Mouse (Mus musculus): Measurements from ENCODE around the gene Tmem177. TPM values are rescaled to one million over a fixed set of nuclear protein-coding genes. Genes with fewer than 3 reads are reported as not detected.

Tmem177 gene
- polyA plus RNA-seq, 1 experiment from 2014 or later, result 4.2 TPM

DNA sequence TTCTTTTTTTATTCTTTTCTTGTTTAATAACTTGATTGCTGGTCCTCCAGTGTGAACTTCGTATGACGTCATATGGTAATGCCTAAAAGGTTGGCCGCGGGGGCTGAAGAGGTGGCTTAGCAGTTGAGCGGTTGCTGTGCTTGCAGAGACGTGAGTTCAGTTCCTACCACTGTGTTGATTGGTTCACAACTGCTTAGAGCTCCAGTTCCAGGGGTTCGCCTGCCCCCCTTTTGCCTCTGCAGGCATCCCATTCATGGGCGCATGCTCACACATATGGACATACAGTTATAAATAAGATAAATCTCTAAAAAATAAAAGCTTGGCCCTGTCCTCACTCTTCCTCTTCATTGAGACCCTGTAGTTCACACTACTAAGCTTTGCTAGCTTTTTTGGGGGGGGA lies 37.1 kb upstream of the Tmem177 start:
- WGBS, result 87% methylated on average over 8 of the region's 8 CpGs
- H3K9ac ChIP-seq (ENCODE audit: low read length), result no peak overlapping the region
- H3K27me3 ChIP-seq (ENCODE audit: control insufficient read depth, insufficient read depth, low read length), result no peaks in the 10 kb centered on the region
- H3K36me3 ChIP-seq (ENCODE audit: control insufficient read depth, insufficient read depth, low read length), result no peaks in the 10 kb centered on the region
- ATAC-seq (ENCODE audit: low FRiP score, low TSS enrichment), result no peak
- no peak overlapping the region for H3K4me2 ChIP-seq (replicated peaks; ENCODE audit: low read depth)
- TF ChIP-seq EP300 (optimal IDR thresholded peaks at IDR 0.05), result no peak
- no peak for TF ChIP-seq CTCF (IDR thresholded peaks at IDR 0.05; ENCODE audit: low read depth)
- H3K4me1 ChIP-seq (replicated peaks; ENCODE audit: control insufficient read depth, insufficient read depth), result no peaks in the 10 kb centered on the region
- DNase-seq (ENCODE audit: low spot score), result no peak
- H3K27ac ChIP-seq (replicated peaks), result no peak overlapping the region
- H3K4me3 ChIP-seq (ENCODE audit: low read depth, low read length), result no peak overlapping the region
- no peaks in the 10 kb centered on the region for H3K9me3 ChIP-seq (ENCODE audit: control insufficient read depth, low read length)

DNA sequence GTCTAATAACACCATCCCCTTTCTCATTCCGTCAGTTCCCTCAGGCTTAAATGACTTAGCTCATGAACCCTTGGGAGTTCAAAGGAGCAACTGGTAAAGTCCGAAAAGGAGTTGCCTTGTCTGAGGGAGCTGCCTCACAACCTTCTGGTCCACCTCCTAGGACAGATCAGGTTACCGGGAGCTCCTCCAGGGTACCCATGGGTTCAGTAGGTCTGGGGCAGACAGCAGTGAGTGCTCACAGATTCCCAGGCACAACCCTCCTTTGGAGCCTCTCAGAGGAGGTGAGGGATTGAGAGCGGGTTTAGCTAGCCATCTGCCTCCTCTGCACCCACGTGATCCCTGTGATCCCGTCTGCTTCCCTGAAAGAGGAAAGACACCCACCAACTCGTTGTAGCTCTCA lies 23.9 kb upstream of the Tmem177 start:
- TF ChIP-seq EP300 (optimal IDR thresholded peaks at IDR 0.05) (no peak), CTCF (IDR thresholded peaks at IDR 0.05; ENCODE audit: low read depth) (no peak)
- no peaks in the 10 kb centered on the region for H3K36me3 ChIP-seq (ENCODE audit: control insufficient read depth, insufficient read depth, low read length)
- no peak overlapping the region for H3K9ac ChIP-seq (ENCODE audit: low read length)
- DNase-seq (ENCODE audit: low spot score), result no peak
- no peak for ATAC-seq (ENCODE audit: low FRiP score, low TSS enrichment)
- 33% methylated on average over 7 of the region's 7 CpGs for WGBS
- H3K4me3 ChIP-seq (ENCODE audit: low read depth, low read length), result no peak overlapping the region
- no peaks in the 10 kb centered on the region for H3K9me3 ChIP-seq (ENCODE audit: control insufficient read depth, low read length)
- no peaks in the 10 kb centered on the region for H3K27me3 ChIP-seq (ENCODE audit: control insufficient read depth, insufficient read depth, low read length)
- no peaks in the 10 kb centered on the region for H3K4me1 ChIP-seq (replicated peaks; ENCODE audit: control insufficient read depth, insufficient read depth)
- H3K27ac ChIP-seq (replicated peaks), result no peak overlapping the region
- H3K4me2 ChIP-seq (replicated peaks; ENCODE audit: low read depth), result no peak overlapping the region

DNA sequence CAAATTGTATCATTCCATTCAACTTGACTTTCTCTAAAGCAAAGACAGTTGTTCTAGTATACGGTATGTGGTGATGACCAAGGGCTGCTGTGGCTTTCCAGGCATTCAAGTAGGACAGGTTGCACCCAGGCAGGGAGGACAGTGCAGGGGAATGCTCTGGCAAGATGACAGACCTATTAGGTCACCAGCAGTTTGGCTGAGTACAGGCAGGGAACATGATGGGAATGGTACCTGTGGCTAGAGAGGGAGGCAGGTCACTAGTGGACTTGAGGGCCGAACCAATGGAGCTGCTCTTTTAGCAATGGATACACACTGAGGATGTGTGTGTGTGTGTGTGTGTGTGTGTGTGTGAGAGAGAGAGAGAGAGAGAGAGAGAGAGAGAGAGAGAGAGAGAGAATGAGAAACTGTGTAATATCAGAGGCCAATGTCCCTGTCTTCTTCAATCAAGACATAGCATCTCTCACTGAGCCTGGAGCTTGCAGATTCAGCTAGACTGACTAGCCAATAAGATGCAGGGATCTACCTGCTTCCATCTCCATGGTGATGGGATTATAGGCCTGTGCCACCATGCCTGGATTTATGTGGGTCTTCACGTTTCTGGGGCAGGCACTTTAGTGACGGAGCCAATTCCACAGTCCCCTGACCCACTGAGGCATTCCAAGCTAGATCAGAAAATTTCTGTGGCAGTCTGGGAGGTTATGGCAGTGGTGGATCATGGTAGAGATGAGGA lies 18.6 kb upstream of the Tmem177 start:
- Histone ChIP-seq H3K27me3 (ENCODE audit: control insufficient read depth, insufficient read depth, low read length) (no peaks in the 10 kb centered on the region), H3K9me3 (ENCODE audit: control insufficient read depth, low read length) (no peaks in the 10 kb centered on the region), H3K4me3 (ENCODE audit: low read depth, low read length) (no peak overlapping the region), H3K9ac (ENCODE audit: low read length) (no peak overlapping the region), H3K4me2 (replicated peaks; ENCODE audit: low read depth) (no peak overlapping the region), H3K27ac (replicated peaks) (no peak overlapping the region), H3K4me1 (replicated peaks; ENCODE audit: control insufficient read depth, insufficient read depth) (no peaks in the 10 kb centered on the region), H3K36me3 (ENCODE audit: control insufficient read depth, insufficient read depth, low read length) (no peaks in the 10 kb centered on the region)
- WGBS, result 80% methylated on average over 4 of the region's 4 CpGs
- no peak for DNase-seq (ENCODE audit: low spot score)
- no peak for ATAC-seq (ENCODE audit: low FRiP score, low TSS enrichment)
- no peak for TF ChIP-seq EP300 (optimal IDR thresholded peaks at IDR 0.05)
- no peak for TF ChIP-seq CTCF (IDR thresholded peaks at IDR 0.05; ENCODE audit: low read depth)

DNA sequence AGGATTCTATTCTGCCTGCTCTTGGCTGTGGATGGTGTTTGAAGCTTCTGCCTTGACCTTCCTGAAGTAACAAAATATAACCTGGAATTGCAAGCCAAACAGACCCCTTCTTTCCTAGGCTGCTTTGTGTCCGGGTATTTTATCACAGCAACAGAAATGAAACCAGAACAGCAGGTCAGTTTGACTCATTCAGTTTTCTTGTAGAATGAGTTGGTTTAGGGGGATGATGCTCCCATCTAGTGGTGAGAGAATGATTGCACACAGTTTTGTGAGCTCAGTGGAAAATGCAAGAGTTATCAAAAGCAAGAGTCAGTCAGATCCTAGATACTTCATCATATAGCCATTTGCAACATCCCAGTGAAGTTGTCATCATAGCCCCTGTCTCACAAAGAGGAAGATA lies 16.7 kb upstream of the Tmem177 start:
- 29% methylated on average over 1 of the region's 1 CpGs for WGBS

DNA sequence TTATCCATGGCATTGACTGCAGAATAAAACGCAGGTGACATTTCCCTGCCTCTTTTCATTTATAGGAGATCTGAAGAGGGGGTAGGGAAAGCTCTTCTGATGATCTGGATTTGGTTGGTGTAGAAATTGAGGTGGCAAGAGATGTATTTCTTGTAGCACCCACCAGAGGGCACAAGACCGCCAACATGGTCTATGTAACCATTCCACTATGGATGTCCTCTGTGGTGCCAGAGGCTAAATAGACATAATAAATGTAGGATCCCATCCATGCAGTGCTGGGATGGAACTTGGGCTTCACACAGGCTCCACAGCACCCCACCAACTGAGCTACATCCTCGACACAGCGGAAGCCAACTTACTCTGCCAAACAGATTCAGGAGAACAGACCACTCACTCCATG lies 6.3 kb upstream of the Tmem177 start:
- DNase-seq (ENCODE audit: low spot score) (peak; percentile 40), ATAC-seq (ENCODE audit: low FRiP score, low TSS enrichment) (peak; percentile 64)
- Histone ChIP-seq H3K27ac (replicated peaks) (no peak overlapping the region), H3K9me3 (ENCODE audit: control insufficient read depth, low read length) (no peaks in the 10 kb centered on the region), H3K4me3 (ENCODE audit: low read depth, low read length) (no peak overlapping the region), H3K36me3 (ENCODE audit: control insufficient read depth, insufficient read depth, low read length) (no peaks in the 10 kb centered on the region), H3K9ac (ENCODE audit: low read length) (no peak overlapping the region), H3K4me2 (replicated peaks; ENCODE audit: low read depth) (no peak overlapping the region), H3K4me1 (replicated peaks; ENCODE audit: control insufficient read depth, insufficient read depth) (no peaks in the 10 kb centered on the region), H3K27me3 (ENCODE audit: control insufficient read depth, insufficient read depth, low read length) (no peaks in the 10 kb centered on the region)
- 64% methylated on average over 4 of the region's 4 CpGs for WGBS
- TF ChIP-seq EP300 (optimal IDR thresholded peaks at IDR 0.05) (no peak), CTCF (IDR thresholded peaks at IDR 0.05; ENCODE audit: low read depth) (peak; percentile 76)

More for the DNA sequence above, 16.7 kb upstream of the Tmem177 start:
- no peaks in the 10 kb centered on the region for H3K4me1 ChIP-seq (replicated peaks; ENCODE audit: control insufficient read depth, insufficient read depth)
- no peaks in the 10 kb centered on the region for H3K36me3 ChIP-seq (ENCODE audit: control insufficient read depth, insufficient read depth, low read length)
- peak; percentile 84 for TF ChIP-seq CTCF (IDR thresholded peaks at IDR 0.05; ENCODE audit: low read depth)
- no peak for TF ChIP-seq EP300 (optimal IDR thresholded peaks at IDR 0.05)
- H3K9me3 ChIP-seq (ENCODE audit: control insufficient read depth, low read length), result no peaks in the 10 kb centered on the region
- DNase-seq (ENCODE audit: low spot score) (no peak), ATAC-seq (ENCODE audit: low FRiP score, low TSS enrichment) (no peak)
- no peaks in the 10 kb centered on the region for H3K27me3 ChIP-seq (ENCODE audit: control insufficient read depth, insufficient read depth, low read length)
- no peak overlapping the region for H3K4me2 ChIP-seq (replicated peaks; ENCODE audit: low read depth)
- H3K27ac ChIP-seq (replicated peaks), result no peak overlapping the region
- no peak overlapping the region for H3K4me3 ChIP-seq (ENCODE audit: low read depth, low read length)
- no peak overlapping the region for H3K9ac ChIP-seq (ENCODE audit: low read length)

DNA sequence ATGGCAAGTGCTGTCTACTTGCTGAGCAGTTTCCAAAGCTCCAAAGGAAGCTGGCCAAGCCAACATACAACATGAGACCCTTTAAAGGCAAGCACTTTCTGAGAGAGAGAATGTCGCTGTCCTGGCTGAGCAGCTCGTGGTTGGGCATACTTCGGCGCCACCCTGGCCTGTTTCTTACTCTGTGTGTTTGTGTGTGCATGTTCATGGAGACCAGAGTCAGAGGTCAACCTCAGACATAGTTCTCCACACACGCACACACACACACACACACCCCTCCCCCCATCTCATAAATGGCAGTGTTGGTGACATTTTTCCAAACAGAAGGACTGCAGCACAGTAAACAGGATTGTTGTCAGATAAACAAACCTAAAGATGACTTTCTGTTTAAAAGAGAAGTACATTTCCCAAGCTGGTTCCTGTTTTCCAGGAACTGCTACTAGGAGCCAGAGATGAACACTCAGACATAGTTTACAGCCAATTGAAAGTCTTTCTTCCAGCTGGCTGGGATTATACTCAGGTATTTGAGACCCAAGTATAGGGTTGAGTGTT lies 3.9 kb upstream of the Tmem177 start:
- TF ChIP-seq EP300 (optimal IDR thresholded peaks at IDR 0.05) (no peak), CTCF (IDR thresholded peaks at IDR 0.05; ENCODE audit: low read depth) (no peak)
- WGBS, result 62% methylated on average over 5 of the region's 5 CpGs
- ATAC-seq (ENCODE audit: low FRiP score, low TSS enrichment), result no peak
- H3K36me3 ChIP-seq (ENCODE audit: control insufficient read depth, insufficient read depth, low read length), result no peaks in the 10 kb centered on the region
- H3K4me1 ChIP-seq (replicated peaks; ENCODE audit: control insufficient read depth, insufficient read depth), result no peaks in the 10 kb centered on the region
- no peak overlapping the region for H3K27ac ChIP-seq (replicated peaks)
- H3K4me2 ChIP-seq (replicated peaks; ENCODE audit: low read depth), result no peak overlapping the region
- no peak for DNase-seq (ENCODE audit: low spot score)
- H3K9me3 ChIP-seq (ENCODE audit: control insufficient read depth, low read length), result no peaks in the 10 kb centered on the region
- H3K4me3 ChIP-seq (ENCODE audit: low read depth, low read length), result no peak overlapping the region
- no peak overlapping the region for H3K9ac ChIP-seq (ENCODE audit: low read length)
- H3K27me3 ChIP-seq (ENCODE audit: control insufficient read depth, insufficient read depth, low read length), result no peaks in the 10 kb centered on the region
